Mouse (Mus musculus) gastrocnemius, postnatal 10 days (tissue): Measurements from ENCODE around the gene Stk17b. TPM values are rescaled to one million over a fixed set of nuclear protein-coding genes. Genes with fewer than 3 reads are reported as not detected.

Experiments
- DNase-seq: peaks from one replicate; pipeline ENCODE4 v3.0.0; 2021; ENCODE audit warnings: mixed read lengths
- long read RNA-seq, 2 experiments: library from polyadenylated mRNA; stranded (forward); transcript quantifications; one replicate each; pipeline ENCODE4 v2.0.0; 2021
- total RNA-seq, 2 experiments: library from RNA; stranded (reverse); gene quantifications; 2 replicates each; pipeline ENCODE4 v1.2.3; 2021

Gene Stk17b
- total RNA-seq, result 10 to 100 TPM; 11.5 to 14.2 TPM
- long read RNA-seq, experiment 1, transcript Stk17b-201 (8 exons, 3,293 nt), result major isoform, 5 of 10 reads
- long read RNA-seq, experiment 1, partial matches to known transcripts, result 4 of 10 reads
- long read RNA-seq, experiment 1, other reads (novel, unspliced or antisense), result 1 of 10 reads
- long read RNA-seq, experiment 2, partial matches to known transcripts, result 0 of 9 reads
- long read RNA-seq, experiment 2, other reads (novel, unspliced or antisense), result 7 of 9 reads

- peak; percentile 96 for DNase-seq
Observed at GRCm38 (mm10) chr1:53784721-53785418, at the start of gene Stk17b. Gene Stk17b (minus strand): TSS chr1:53785224.

- DNase-seq, result no peak
Observed at GRCm38 (mm10) chr1:53830286-53830685, 45.3 kb upstream of the Stk17b start.

GRCm38 (mm10) chr1:53829089-53829488, 44.1 kb upstream of the Stk17b start:
- peak; percentile 26 for DNase-seq

GRCm38 (mm10) chr1:53824446-53825337, 39.7 kb upstream of the Stk17b start:
- DNase-seq, result no peak

GRCm38 (mm10) chr1:53823687-53824445, 38.8 kb upstream of the Stk17b start:
- peak; percentile 9 for DNase-seq

- no peak for DNase-seq
Observed at GRCm38 (mm10) chr1:53821983-53822382, 37.0 kb upstream of the Stk17b start.

GRCm38 (mm10) chr1:53820041-53820632, 35.1 kb upstream of the Stk17b start:
- no peak for DNase-seq

GRCm38 (mm10) chr1:53818072-53818862, 33.2 kb upstream of the Stk17b start:
- DNase-seq, result no peak

- DNase-seq, result no peak
Observed at GRCm38 (mm10) chr1:53816353-53816752, 31.3 kb upstream of the Stk17b start.

GRCm38 (mm10) chr1:53814077-53814705, 29.2 kb upstream of the Stk17b start:
- no peak for DNase-seq

GRCm38 (mm10) chr1:53811919-53812318, 26.9 kb upstream of the Stk17b start:
- DNase-seq, result no peak

- DNase-seq, result no peak
Observed at GRCm38 (mm10) chr1:53808229-53808628, 23.2 kb upstream of the Stk17b start.

GRCm38 (mm10) chr1:53797811-53798210, 12.8 kb upstream of the Stk17b start:
- DNase-seq, result no peak

- no peak for DNase-seq
Observed at GRCm38 (mm10) chr1:53797074-53797473, 12.1 kb upstream of the Stk17b start.

GRCm38 (mm10) chr1:53796271-53796670, 11.2 kb upstream of the Stk17b start:
- no peak for DNase-seq

- DNase-seq, result no peak
Observed at GRCm38 (mm10) chr1:53795591-53795990, 10.6 kb upstream of the Stk17b start.

- DNase-seq, result no peak
Observed at GRCm38 (mm10) chr1:53795081-53795480, 10.1 kb upstream of the Stk17b start.

GRCm38 (mm10) chr1:53794279-53794678, 9.3 kb upstream of the Stk17b start:
- no peak for DNase-seq

GRCm38 (mm10) chr1:53791343-53791742, 6.3 kb upstream of the Stk17b start:
- no peak for DNase-seq

- DNase-seq, result peak; percentile 20
Observed at GRCm38 (mm10) chr1:53784291-53784720, 718 bp downstream of the Stk17b start.
